Mouse (Mus musculus) cerebellum, adult 18-20 months (tissue): ENCODE measurements around the gene Usp39.

Source experiments
- DNase-seq, 2 experiments: peaks; one replicate each; pipeline ENCODE4 v3.0.0; 2021

Gene Usp39

GRCm38 (mm10) chr6:72348411-72348810 is 3.4 kb upstream of the Usp39 start:
- DNase-seq: no peak

GRCm38 (mm10) chr6:72347166-72347941 is 2.4 kb upstream of the Usp39 start, which contains the start of gene 0610030E20Rik:
0610030E20Rik (plus strand) TSS chr6:72347317.
- DNase-seq: peak; percentile 79 to 84

GRCm38 (mm10) chr6:72346261-72346660 is 1.3 kb upstream of the Usp39 start:
- DNase-seq: peak in 1 of 2 experiments; percentile 10

- DNase-seq: no peak
Observed at GRCm38 (mm10) chr6:72345633-72346032, 649 bp upstream of the Usp39 start.

- no peak for DNase-seq
Observed at GRCm38 (mm10) chr6:72344396-72345073, 449 bp downstream of the Usp39 start.

GRCm38 (mm10) chr6:72340481-72340880 is 4.5 kb downstream of the Usp39 start:
- no peak for DNase-seq

- DNase-seq: no peak
Observed at GRCm38 (mm10) chr6:72333111-72333510, 11.9 kb downstream of the Usp39 start.

GRCm38 (mm10) chr6:72330133-72330532 is 14.9 kb downstream of the Usp39 start:
- no peak for DNase-seq

- no peak for DNase-seq
Observed at GRCm38 (mm10) chr6:72329019-72329418, 16.0 kb downstream of the Usp39 start.

- DNase-seq: no peak
Observed at GRCm38 (mm10) chr6:72326274-72326673, 18.7 kb downstream of the Usp39 start.

GRCm38 (mm10) chr6:72323786-72324508 is 21.0 kb downstream of the Usp39 start:
- DNase-seq: no peak

- DNase-seq: no peak
Observed at GRCm38 (mm10) chr6:72322936-72323335, 22.0 kb downstream of the Usp39 start.

- no peak for DNase-seq
Observed at GRCm38 (mm10) chr6:72319019-72319418, 26.0 kb downstream of the Usp39 start.

GRCm38 (mm10) chr6:72318440-72318839 is 26.5 kb downstream of the Usp39 start:
- DNase-seq: no peak

GRCm38 (mm10) chr6:72316044-72316443 is 28.9 kb downstream of the Usp39 start:
- DNase-seq: no peak

- DNase-seq: no peak
Observed at GRCm38 (mm10) chr6:72315384-72315783, 29.6 kb downstream of the Usp39 start.

GRCm38 (mm10) chr6:72313124-72313867 is 31.7 kb downstream of the Usp39 start:
- no peak for DNase-seq

- no peak for DNase-seq
Observed at GRCm38 (mm10) chr6:72312198-72312597, 32.8 kb downstream of the Usp39 start.

GRCm38 (mm10) chr6:72303510-72303909 is 41.5 kb downstream of the Usp39 start:
- no peak for DNase-seq

- DNase-seq: no peak
Observed at GRCm38 (mm10) chr6:72302349-72302925, 42.5 kb downstream of the Usp39 start.

- peak in 1 of 2 experiments; percentile 19 for DNase-seq
Observed at GRCm38 (mm10) chr6:72297825-72298224, 47.2 kb downstream of the Usp39 start.

GRCm38 (mm10) chr6:72292972-72293651 is 51.9 kb downstream of the Usp39 start:
- DNase-seq: no peak
